Mouse (Mus musculus): Measurements from ENCODE around the gene Eya2. TPM values are rescaled to one million over a fixed set of nuclear protein-coding genes. Genes with fewer than 3 reads are reported as not detected.
A peak's percentile ranks its signal among the peaks of the same experiment; 100 is the strongest.

Gene Eya2
- total RNA-seq, 1 experiment from 2014 or later: 3.8 TPM

DNA sequence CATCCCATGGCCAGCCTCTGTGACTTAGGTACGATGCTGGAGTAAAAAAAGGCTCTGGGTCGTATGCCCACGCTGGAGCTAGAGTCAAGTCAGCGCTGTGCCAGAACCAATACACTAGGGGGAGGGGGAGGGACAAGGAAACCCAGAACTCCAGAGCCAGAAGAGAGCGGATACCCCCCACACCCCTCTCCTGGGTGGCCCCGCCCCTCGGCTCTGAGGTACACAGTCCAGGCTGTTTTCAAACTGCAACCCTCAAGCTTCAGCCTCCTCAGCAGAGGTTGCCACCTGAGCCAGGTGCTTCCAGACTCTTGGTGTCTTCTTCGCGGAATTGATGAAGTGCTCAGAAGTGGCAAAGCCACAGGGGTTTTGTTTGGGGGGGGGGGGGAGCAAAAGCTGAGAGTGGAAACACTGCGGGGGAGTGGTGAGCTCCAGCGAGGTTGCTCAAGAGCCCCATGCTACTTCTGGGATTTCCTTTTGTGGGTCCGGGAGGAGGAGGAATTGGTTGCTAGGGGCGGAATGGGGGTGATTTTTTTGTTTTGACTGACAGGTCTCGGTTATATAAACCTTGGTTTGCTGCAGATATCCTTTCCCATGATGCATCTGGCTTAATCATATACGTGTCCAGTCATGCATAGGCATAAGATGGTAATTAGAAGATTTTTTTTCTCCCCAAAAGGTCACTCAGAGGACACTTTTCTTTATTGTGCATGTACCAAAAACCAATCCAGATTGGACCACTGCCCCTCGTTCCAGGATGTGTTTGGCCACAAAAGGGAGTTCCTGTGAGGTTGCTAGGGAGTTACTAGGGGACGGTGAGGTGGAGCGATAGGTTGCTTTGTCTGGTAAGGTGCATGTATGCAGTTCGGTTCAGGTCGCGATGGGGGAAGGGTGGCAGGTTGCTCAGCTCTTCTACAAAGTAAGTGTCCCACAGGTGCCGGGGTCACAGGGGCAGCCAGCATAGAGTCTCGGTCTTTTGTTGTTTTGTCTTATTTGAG lies 122.6 kb downstream of the Eya2 start:
- no peak for DNase-seq

DNA sequence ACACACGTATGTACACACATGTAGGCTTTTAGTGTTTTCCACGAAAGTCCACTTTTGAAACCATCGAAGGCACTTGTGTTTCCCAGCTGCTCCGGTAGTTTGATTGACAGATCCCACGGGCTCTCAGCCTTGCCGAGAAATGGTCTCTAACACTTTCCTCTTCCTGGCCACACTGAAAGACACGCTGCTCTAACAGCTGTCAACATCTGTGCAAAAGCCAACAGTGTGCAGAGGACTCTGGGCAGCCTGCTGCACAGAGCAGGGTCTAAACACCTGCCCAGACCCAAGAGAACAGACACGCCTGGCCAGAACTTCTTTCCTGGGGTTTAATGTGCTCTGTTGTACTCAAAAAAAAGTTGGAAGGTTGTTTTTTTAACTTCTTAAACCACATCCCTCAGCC lies 124.5 kb downstream of the Eya2 start:
- DNase-seq: no peak

DNA sequence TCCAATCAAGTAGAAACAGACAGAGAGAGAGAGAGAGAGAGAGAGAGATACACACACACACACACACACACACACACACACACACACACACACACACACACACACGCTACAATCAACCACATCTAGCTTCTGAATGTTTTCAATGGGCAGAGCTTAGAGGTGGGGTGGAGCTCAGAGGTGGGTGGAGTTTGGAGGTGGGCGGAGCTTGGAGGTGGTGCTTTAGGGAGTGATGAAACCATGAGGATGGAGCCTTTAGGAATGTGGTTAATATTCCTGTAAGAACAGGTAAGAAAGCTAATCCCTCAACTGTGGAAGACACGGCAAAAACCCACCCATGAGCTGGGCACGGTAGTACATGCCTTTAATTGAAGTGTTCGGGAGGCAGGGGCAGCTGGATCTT lies 127.1 kb downstream of the Eya2 start:
- DNase-seq: no peak

DNA sequence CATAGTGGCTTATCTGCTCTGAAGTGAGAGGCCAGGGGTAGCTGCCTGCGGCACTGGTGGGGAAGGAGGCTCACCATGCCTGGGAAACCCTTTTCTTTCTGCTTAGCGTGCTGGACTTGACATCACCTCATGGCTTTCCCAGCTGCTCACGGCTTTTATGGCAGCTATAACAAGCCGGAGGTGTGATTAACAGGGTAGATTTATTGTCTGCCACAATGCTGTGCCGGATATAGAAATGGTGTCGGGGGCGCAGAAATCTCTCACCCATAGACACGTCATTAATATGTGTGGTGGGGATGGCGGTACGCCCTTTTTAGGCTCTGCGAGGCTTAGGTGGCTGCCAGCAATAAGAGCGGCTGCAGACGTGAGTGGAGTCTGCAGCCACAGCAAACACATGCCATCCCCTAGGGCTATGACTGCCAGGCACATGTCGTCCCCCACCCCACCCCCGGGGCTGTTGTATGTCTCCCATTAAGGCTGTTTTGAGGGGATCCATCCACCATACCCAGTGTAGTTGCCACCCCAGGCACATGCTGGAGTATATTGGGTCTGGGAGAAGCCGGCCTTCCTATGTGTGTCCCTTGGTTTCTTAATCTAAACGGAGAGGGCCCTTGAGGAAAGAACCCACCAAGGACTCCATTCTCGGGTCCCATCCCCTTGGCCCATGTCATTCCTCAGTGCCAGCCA lies 137.9 kb downstream of the Eya2 start:
- DNase-seq: no peak

DNA sequence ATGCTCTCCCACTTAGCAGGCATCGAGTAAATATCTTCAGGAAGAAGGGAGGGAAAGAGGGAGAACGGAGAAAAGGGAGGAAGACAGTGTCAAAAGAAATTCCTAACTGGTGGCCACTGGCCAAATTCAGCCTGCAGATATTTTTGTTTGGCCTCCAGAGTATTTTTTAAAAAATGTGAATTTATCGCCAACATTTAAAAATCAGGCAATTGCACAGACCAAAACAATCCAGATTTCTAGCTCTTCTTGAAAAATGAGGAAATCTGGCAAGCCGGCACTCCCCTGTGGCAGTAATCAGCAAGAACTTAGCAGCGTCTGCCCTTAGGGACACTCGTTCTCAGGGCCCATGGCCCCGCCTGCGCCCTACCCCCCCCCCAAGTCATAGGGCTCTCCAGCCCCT lies 138.9 kb downstream of the Eya2 start:
- DNase-seq: no peak

DNA sequence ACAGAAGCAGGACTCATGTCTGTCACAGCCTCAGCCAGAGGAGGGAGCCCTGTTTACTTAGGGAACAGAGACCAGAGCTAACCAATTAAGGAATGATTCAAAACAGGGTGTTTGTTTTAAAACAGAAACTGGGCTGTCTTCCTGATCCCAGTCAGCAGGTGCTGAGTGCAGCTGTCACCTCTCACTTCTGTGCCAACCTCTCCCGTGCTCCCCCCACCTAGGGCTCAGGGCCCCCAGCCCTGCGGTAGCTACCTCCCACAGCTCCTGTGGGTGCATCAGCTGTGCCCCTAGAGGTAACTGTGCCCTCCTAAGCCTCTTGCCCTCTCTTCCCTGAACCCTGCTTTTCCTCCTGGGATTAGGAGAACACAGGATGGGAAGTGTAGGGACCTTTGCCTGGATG lies 141.5 kb downstream of the Eya2 start:
- DNase-seq: no peak

DNA sequence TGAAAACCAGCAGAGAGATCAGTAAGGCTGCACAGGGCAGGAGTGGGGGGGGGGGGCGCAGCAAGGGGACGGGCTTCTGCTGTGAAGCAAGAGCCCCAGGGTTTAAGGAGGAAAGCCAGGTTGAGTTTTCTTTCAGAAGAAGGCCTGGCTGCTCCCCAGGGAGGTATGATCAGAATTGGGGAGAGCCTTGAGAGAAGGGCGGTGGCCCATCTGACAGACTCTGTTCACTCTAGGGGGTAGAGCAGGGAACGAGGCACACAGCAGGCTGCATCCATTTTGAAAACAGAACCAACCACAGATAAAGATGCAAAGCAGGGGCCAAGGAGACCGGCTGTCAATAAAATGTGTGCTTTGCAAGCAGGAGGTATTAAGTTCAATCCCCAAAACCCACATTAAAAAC lies 145.5 kb downstream of the Eya2 start:
- DNase-seq: no peak

DNA sequence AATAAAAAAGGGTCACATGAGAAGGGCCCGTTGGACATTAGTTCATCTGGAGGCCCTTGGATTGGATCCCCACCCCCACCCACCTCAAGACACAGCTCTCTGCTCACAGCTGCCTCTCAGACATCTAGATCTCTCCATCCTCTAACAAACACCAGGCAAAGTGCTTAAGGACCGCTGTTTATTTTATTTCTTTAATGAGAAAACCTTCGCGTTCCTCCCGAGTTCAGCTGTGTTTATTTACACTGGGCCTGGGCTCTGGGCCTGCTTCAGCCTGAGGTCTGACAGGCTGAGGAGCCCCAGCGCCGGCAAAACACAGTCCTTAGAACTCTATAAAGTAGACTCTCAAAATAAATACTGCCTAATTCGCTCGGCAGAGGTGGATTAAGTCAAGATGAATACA lies 146.2 kb downstream of the Eya2 start:
- DNase-seq: no peak

DNA sequence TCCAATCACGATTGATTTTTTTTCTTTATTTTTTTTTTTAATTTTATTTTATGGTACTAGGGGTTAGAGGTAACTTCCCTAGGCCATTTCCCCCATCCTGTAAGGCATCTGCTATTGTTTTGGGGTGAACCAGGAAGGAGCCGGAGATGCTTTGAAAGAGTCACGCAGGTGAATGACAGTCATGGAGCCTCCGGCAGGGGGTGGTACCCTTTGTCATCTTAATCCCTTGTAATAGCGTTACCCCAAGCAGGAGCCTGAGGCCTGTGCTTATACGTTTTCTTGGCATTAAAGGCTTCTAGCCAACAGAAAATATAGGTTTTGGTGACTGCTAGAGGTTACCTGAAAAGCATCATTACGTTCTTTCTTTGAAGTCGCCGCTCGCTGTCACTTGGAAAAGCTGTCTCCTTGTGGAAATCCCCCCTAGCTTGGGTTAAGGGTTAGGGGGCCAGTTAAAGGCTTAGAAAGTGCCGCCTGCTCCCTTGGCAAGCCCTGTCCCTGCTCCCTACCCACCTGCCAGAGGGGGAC lies 146.8 kb downstream of the Eya2 start:
- no peak for DNase-seq

DNA sequence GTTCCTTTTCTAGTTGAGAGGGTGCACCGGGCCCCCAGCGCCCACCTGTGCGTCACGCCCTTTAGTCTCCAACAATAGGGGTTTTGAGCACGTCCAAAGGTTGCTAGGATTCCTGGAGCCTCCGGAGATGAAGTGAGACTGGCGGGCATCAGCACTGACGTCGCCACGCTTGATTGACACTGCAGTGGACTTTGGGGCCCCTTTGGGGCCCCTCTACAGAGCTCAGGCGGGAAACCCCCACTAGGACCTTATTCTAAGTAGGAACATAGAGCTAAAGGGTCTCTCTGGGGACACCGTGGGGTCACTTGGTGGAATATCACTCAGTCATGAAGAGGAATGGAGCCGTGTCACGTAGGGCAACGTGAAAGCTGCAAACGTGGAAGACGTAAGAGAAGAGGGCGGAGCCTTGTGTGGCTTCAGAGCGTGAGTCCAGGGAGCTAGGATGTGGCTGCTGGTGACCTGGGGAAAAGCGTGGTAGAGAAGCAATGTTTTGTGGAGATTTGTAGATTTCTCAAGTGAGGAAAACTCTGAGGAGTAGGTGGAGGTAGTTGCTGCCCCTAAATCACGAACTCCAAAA lies 147.5 kb downstream of the Eya2 start:
- no peak for DNase-seq

DNA sequence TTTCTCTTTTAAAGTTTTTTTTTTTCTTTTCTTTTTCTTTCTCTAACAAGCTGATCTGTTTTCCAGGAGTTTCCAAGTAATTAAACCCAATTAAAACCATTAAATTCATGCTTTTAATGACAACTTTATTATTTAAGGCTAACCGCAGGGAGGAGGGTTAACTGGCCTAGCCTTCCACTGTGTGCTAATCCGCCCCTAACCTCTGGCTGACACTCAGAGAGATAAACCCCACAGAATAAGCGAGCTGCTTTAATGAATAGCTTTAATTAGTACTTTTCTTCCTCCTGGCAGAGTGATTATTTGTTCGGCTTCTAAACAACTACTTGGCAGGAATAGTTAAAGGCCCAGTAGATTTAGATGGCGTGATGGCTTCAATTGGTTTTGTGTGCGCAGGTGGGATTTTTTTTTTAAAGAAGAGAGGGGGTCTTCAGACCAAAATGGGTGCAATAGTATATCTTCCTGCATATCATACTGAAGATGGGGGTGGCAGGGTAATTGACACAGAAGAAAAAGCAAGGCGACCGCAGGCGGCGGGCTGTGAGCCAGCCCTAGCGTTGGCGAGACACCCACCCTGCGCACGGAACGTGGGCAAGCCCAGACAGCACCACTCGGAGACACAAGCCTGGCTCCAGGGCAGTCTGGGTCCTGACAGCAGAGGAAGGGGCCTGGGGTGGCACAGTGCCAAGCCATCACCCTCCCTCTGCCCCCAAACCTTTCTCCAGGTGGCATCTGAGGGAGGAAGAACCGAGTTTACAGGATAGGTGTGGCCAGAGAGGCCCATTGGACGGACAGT lies 150.7 kb downstream of the Eya2 start:
- DNase-seq: no peak

DNA sequence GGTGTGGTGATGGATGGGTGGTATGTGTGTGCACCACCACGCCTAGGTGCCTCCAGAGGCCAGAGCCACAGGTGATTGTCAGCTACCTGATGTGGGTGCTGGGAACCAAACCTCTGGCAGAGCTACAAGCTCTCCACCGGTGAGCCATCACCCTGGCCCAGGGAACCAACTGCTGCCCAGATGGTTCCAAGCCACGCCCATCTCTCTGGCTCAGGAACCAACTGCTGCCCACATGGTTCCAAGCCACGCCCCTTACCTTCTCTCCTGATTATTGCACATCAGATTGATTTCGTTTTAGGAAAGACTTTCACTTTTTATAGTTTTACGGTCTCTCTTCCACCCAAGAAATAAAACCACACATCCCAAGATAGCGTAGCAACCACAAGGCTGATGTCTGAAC lies 153.1 kb downstream of the Eya2 start:
- no peak for DNase-seq

DNA sequence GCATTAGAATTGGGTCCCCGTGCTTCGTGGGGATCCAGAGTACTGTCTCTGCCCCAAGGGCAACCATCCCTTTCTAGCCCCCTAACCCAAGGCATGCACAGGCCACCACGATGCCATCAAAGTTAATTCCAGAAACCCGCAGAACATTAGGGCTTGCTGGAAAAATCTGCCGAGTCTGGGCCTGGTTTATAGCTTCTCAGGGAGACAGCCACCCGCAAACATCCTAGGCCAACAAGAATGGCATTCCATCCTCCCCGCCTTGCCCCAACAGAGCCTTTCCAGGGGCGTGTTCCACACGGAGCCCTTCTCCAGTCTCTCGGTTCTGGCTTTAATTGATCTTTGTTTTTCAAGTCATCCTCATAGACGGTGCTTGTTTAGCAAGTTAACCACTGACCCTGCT lies 153.6 kb downstream of the Eya2 start:
- no peak for DNase-seq

DNA sequence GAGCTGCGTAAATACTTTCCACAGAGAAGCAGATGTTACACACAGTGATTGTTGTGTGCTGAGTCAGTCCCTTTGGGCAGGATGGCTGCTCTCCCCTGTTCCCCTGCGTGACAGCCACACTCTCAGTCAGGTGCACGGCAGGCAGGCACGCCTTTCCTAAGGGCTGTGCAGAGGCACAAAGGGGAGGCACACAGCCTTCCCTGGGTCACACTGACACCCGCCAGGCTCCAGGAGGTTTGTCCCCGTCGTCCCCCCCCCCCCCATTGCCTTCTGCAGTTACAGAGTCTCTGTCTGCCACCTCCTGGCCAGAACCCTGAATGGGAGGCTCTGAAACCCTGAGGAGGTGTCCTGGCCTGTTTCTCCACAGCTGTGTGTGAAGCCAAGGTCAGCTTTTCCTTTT lies 156.2 kb downstream of the Eya2 start:
- peak; percentile 22 for DNase-seq

DNA sequence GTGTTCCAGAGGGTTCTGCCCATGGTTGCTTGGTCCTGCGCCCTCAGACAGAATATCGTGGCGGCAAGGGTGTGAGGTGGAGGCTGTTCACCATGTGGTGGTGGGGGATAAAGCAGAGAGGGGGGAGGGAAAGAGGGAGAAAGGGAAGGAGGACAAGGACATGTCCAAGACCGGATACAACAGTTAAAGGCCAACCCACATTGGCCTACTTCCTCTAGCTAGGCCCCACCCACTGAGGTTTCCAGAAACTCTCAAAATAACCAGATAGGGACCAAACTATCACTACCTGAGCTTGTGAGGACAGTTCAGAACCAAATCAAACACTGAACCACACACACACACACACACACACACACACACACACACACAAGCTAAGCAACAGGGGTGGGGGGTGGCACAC lies 157.9 kb downstream of the Eya2 start:
- DNase-seq: no peak

DNA sequence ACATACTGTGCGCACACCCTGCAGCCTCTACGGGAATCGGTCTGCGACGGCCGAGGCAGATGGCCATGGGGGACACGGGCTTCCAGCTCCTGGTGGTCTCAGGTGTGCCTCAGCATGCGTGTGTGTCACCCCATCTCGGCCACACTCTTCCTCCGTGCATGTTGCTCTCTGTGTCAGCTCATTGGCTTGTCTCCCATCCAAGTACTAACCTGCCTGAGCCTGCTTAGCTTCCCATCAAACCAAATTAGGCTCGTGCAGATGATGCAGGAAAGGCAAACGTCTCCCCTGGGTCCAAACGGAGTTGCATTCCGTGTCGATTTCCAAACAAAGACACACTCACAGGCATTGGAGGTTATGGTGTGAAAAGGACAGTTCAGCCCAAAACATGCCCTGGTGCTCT lies 163.0 kb downstream of the Eya2 start:
- no peak for DNase-seq

DNA sequence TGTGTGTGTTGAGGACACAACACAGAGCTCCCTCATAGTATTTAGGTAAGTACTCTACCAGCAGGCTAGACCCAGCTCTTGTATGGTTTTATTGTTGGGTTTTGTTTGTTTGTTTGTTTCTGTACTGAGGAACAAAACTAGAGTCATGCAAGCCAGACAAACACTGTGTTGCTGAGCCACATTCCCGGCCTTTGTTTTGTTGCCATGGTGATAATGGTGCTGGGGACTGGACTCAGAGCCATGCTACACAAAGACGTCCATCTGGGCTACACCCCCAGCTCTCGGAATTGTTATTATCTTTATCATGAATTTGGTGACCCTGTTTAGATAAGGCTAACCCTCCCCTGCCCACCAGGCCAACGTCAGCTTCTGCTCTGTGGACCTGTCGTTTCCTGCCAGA lies 163.7 kb downstream of the Eya2 start:
- no peak for DNase-seq

DNA sequence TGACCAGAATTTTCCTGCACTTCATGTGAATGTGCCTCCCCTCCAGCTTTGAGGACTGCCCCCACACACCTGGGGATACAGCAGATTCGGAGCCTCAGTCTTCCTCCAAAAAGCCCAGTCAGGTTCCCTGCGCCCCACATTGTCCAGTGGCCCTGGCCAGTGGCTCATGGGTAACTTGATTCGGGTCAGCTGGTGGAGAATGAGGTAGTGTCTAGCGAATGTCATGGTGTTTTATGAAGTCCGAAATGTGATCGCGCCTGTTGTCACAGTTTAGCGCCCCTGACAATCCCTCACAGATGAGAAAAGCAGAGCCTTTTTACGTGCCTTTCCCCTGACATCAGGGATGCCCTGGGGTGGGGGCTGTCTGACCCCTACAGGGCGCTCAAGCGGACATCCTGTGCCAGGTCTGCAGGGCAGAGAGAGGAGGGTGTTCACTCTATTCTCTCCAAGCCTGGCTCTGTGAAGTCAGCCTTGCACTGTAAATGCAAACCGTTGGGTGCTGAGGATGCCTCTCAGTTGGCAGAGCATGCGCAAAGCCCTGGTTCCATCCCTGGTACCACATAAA lies 164.7 kb downstream of the Eya2 start:
- DNase-seq: no peak

DNA sequence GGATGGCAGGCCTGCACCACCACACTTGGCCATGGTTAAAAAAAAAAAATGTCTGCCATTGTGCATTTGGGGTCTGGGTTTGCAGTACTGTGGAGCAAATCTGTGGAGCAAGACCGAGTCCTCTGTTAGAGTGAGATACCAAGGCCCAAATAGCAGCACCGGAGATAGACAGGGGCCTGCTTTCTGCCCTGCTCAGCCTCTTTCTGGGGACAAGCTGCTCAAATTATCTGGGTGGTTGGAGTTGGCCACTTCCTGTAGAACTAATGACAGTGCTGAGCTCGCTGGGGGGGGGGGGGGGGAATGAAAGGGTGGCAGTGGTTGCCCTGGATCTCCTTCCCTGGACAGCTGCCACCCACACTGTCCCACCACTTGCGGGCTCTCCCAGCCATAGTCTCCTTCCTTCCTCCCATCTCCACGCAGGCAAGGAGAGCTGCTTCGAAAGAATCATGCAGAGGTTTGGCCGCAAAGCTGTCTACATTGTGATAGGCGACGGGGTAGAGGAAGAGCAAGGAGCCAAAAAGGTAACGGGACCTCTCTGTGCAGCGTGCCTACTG lies 174.1 kb downstream of the Eya2 start:
- no peak for DNase-seq

DNA sequence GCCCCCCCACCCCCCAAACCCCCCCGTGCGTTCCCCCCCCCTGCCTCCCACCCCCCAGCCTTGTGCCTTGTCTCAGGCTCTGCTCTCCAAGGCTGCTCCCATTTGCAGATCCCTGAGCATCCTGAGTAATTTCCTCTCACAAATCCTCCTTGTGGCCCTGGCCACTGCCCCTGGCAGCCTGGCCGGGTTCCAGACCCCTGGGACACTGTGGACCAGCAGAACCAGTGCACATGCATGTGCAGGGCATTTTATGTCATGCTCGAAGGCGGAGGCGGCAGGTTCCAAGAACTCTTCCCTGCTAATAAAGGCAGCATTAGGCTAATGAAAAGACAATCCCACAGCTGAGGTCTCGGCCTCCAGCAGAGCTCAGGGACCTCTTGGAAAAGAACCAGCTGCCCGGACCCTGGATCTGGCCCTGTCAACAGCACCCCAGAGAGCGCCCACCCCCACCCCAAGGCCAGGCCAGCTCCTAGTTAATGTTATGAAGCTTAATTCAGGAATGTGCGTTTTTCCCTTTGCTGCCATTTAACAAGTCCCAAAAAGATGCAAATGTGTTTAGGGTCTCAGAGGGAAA lies 174.6 kb downstream of the Eya2 start:
- DNase-seq: no peak

DNA sequence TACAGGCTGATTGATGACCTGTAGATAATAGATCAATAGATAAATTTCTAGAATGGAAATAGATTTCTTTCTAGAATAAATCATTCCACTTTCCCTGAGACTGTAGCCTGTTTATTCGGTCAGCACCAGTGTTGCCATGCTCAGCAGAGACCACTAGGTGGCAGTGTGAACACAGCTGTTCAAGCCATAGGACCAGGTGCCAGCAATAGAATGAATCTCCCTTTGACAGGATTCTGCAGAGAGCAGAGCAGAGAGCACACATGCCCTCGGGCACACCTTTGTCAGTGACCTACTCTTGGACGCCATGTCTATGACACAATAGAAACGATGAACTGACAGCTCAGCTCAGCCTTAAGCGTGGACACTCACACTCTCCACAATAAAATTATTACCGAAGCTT lies 184.1 kb downstream of the Eya2 start:
- DNase-seq: peak; percentile 68

All from adrenal gland, postnatal 25 days (tissue).